ENCODE assay signal across 8 mouse cellular contexts in the genomic region with DNA sequence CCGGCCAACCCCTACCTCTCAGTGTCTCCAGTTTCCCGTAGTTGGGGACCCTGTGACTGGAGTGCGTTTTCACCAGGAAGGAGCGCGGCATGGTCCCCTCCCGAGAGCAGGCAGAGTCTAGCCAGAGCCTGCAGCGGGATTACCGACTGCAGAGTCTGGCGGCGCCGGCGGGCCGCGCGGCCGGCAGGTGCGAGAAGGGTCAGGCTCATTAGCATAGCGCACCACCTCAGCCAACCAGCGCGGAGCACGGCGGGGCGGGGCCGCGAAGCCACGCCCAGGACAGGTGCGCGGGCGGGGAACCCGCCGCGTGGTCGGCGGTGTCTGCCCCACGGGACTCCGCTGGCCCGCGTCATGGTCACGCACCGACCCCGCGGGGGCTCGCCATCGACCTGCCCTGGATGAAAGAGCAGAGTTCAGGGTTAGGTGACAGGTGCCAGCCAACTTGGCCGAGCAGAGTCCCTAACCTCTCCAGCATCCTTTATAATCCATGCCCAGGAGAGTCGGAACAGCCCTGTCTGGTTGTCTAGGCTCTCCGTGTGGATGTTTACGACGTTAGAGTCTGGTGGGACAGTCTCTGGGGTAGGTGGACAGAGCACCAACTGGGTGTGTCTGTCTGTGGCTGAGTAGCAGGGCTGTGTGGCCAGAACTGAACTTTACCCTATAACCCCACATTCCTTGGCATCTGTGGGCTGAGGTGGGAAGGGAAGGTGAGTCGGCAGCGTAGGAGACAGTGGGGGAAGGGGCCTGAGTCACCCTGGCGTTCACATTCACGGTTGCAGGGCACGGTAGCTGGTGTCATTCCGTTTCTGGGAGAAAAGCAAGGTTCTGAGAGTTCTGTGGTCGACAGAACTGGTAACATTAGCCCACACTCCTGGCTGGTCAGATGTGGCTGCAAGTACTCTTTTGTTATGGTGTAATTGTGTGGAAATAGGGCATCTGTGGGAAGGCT. TPM values are rescaled to one million over a fixed set of nuclear protein-coding genes. Genes with fewer than 3 reads are reported as not detected.
A peak's percentile ranks its signal among the peaks of the same experiment; 100 is the strongest.
DNase-seq lines count a peak whose midpoint lies in the region; ATAC-seq and TF ChIP-seq lines count a peak whose summit lies in the region.

A gene (minus strand): TSS at position 210 of the 949 bp plus-strand sequence.

- ATAC-seq in forebrain, embryonic 13.5 days = peak; percentile 38; the same call in 1 of the 2 replicates
- ATAC-seq in hindbrain, embryonic 15.5 days (ENCODE audit: low FRiP score, low read depth) = peak; percentile 75
- peak; percentile 78 for ATAC-seq in liver, embryonic 11.5 days (replicated peaks; ENCODE audit: low FRiP score)

- TF ChIP-seq EP300 in ES-Bruce4 (IDR thresholded peaks at IDR 0.05; ENCODE audit: insufficient read depth, low read depth, low read length) = no peak

- no peak for TF ChIP-seq CTCF in ES-Bruce4 (IDR thresholded peaks at IDR 0.05; ENCODE audit: low read depth, low read length)
- no peak for TF ChIP-seq CTCF in thymus, adult 2 months (IDR thresholded peaks at IDR 0.05; ENCODE audit: borderline replicate concordance, control insufficient read depth, extremely low read depth, insufficient read depth, low read length, poor library complexity)

- peak within 1 kb of the TSS; percentile 71 for H3K4me3 ChIP-seq in ES-Bruce4 (ENCODE audit: low read depth, low read length)
- peak within 1 kb of the TSS; percentile 35 for H3K4me3 ChIP-seq in forebrain, embryonic 13.5 days
- peak within 1 kb of the TSS; percentile 39 for H3K4me3 ChIP-seq in hindbrain, embryonic 15.5 days
- H3K4me3 ChIP-seq in liver, embryonic 11.5 days (ENCODE audit: low read depth, low read length) = peak within 1 kb of the TSS; percentile 40
- peak within 1 kb of the TSS; percentile 45 for H3K4me3 ChIP-seq in thymus, adult 2 months (ENCODE audit: control insufficient read depth, insufficient read depth, low read length)

- no peaks in the 10 kb centered on the region for H3K9me3 ChIP-seq in ES-Bruce4 (replicated peaks; ENCODE audit: control insufficient read depth, insufficient read depth, low read length, poor library complexity, severe bottlenecking)
- H3K9me3 ChIP-seq in forebrain, embryonic 13.5 days (replicated peaks) = no peaks in the 10 kb centered on the region
- no peaks in the 10 kb centered on the region for H3K9me3 ChIP-seq in hindbrain, embryonic 15.5 days
- H3K9me3 ChIP-seq in liver, embryonic 11.5 days (ENCODE audit: control insufficient read depth, low read length) = no peaks in the 10 kb centered on the region

- TF ChIP-seq POLR2A in ES-Bruce4 (IDR thresholded peaks at IDR 0.05; ENCODE audit: insufficient read depth, low read length) = peak; percentile 73
- peak; percentile 43 for TF ChIP-seq POLR2A in thymus, adult 2 months (IDR thresholded peaks at IDR 0.05; ENCODE audit: control insufficient read depth, extremely low read depth, insufficient read depth, low read length, poor library complexity)

- peak within 1 kb of the TSS; percentile 68 for H3K9ac ChIP-seq in ES-Bruce4 (ENCODE audit: low read depth, poor library complexity, severe bottlenecking)
- H3K9ac ChIP-seq in forebrain, embryonic 13.5 days = peak within 1 kb of the TSS; percentile 36
- H3K9ac ChIP-seq in hindbrain, embryonic 15.5 days = peak within 1 kb of the TSS; percentile 37
- no peak within 1 kb of the TSS for H3K9ac ChIP-seq in liver, embryonic 11.5 days (ENCODE audit: low read depth, low read length)

- peak; percentile 66 for DNase-seq in brain, adult 2 months (ENCODE audit: low read depth, low spot score)
- DNase-seq in liver, embryonic 11.5 days (ENCODE audit: low spot score) = peak; percentile 69
- DNase-seq in naive thymus-derived CD4-positive, alpha-beta T cell, adult 2 months (ENCODE audit: low read depth) = peak; percentile 70
- peak; percentile 79 for DNase-seq in thymus, adult 2 months
- no peak for DNase-seq in frontal cortex, postnatal 10 days (ENCODE audit: low spot score in 2 of 2)

- H3K4me1 ChIP-seq in ES-Bruce4 (ENCODE audit: control insufficient read depth, insufficient read depth, low read length) = peaks cover 6% of the 10 kb centered on the region
- peaks cover 11% of the 10 kb centered on the region for H3K4me1 ChIP-seq in forebrain, embryonic 13.5 days
- H3K4me1 ChIP-seq in hindbrain, embryonic 15.5 days (replicated peaks) = peaks cover 12% of the 10 kb centered on the region
- H3K4me1 ChIP-seq in liver, embryonic 11.5 days (replicated peaks; ENCODE audit: control insufficient read depth, insufficient read depth, low read length) = peaks cover 36% of the 10 kb centered on the region
- peaks cover 57% of the 10 kb centered on the region for H3K4me1 ChIP-seq in thymus, adult 2 months (replicated peaks; ENCODE audit: control insufficient read depth, insufficient read depth, low read length)

- no peaks in the 10 kb centered on the region for H3K27me3 ChIP-seq in ES-Bruce4 (ENCODE audit: control insufficient read depth, insufficient read depth, low read length, poor library complexity, severe bottlenecking)
- peaks cover 82% of the 10 kb centered on the region for H3K27me3 ChIP-seq in forebrain, embryonic 13.5 days
- H3K27me3 ChIP-seq in hindbrain, embryonic 15.5 days = peaks cover 46% of the 10 kb centered on the region
- peaks cover 35% of the 10 kb centered on the region for H3K27me3 ChIP-seq in liver, embryonic 11.5 days (replicated peaks; ENCODE audit: control insufficient read depth, insufficient read depth, low read length)
- H3K27me3 ChIP-seq in thymus, adult 2 months (ENCODE audit: control insufficient read depth, insufficient read depth, low read length) = no peaks in the 10 kb centered on the region

- WGBS in forebrain, embryonic 13.5 days = 4% methylated on average over 29 of the region's 56 CpGs
- 2% methylated on average over 56 of the region's 56 CpGs for WGBS in hindbrain, embryonic 15.5 days
- 5% methylated on average over 55 of the region's 56 CpGs for WGBS in liver, embryonic 11.5 days
- WGBS in thymus, adult 2 months = 6% methylated on average over 56 of the region's 56 CpGs

- H3K27ac ChIP-seq in ES-Bruce4 (ENCODE audit: insufficient read depth, low read length) = peak within 1 kb of the TSS; percentile 31; the same call in 1 of the 2 replicates
- H3K27ac ChIP-seq in forebrain, embryonic 13.5 days = no peak within 1 kb of the TSS
- no peak within 1 kb of the TSS for H3K27ac ChIP-seq in hindbrain, embryonic 15.5 days (replicated peaks)
- H3K27ac ChIP-seq in liver, embryonic 11.5 days (ENCODE audit: low read depth, low read length) = no peak within 1 kb of the TSS
- H3K27ac ChIP-seq in thymus, adult 2 months (ENCODE audit: control insufficient read depth, insufficient read depth, low read length) = peak within 1 kb of the TSS; percentile 17; the same call in 1 of the 2 replicates

- 0 out of 2 replicates have a peak, but pooled peaks cover 3% of the 10 kb centered on the region for H3K36me3 ChIP-seq in ES-Bruce4 (ENCODE audit: control insufficient read depth, insufficient read depth, low read length, poor library complexity, severe bottlenecking)
- H3K36me3 ChIP-seq in forebrain, embryonic 13.5 days (ENCODE audit: poor library complexity, severe bottlenecking) = peaks cover 6% of the 10 kb centered on the region
- H3K36me3 ChIP-seq in hindbrain, embryonic 15.5 days = peaks cover 1% of the 10 kb centered on the region; the same call in 1 of the 2 replicates
- H3K36me3 ChIP-seq in liver, embryonic 11.5 days (ENCODE audit: control insufficient read depth, insufficient read depth, low read length) = no peaks in the 10 kb centered on the region
- peaks cover 5% of the 10 kb centered on the region; the same call in 1 of the 2 replicates for H3K36me3 ChIP-seq in thymus, adult 2 months (ENCODE audit: control insufficient read depth, insufficient read depth, low read length)

- H3K4me2 ChIP-seq in forebrain, embryonic 13.5 days = peak within 1 kb of the TSS; percentile 65
- H3K4me2 ChIP-seq in hindbrain, embryonic 15.5 days = peak within 1 kb of the TSS; percentile 73
- H3K4me2 ChIP-seq in liver, embryonic 11.5 days = peak within 1 kb of the TSS; percentile 69

RNA-seq across cellular contexts. Expression of the gene that starts here (rescaled TPM):
- polyA plus RNA-seq in ES-Bruce4 (2011; ENCODE audit: insufficient read depth, insufficient read length, low read depth, missing spikeins) = 10.1 and 10.2 TPM in 2 replicates
- 0.10 TPM in 1 of 2 replicates, not detected in the other for polyA plus RNA-seq in forebrain, embryonic 13.5 days (2015; fragmentation: Nextera tagmentation; extraction: Ambion mirVana)
- polyA plus RNA-seq in hindbrain, embryonic 15.5 days (2015; fragmentation: Nextera tagmentation; extraction: Ambion mirVana) = not detected in 2 replicates
- polyA plus RNA-seq in liver, embryonic 11.5 days (2014; fragmentation: Nextera tagmentation; extraction: Ambion mirVana) = 0.23 and 0.29 TPM in 2 replicates
- polyA plus RNA-seq in thymus, adult 2 months (2012; rRNA removed) = 47.1 and 51.1 TPM in 2 replicates

Comparison
In these comparisons a context has a peak if more than half of its experiments do, and no peak if none do; other contexts are left out.
1. Peak in ATAC-seq, H3K4me3 ChIP-seq, H3K9ac ChIP-seq and H3K4me2 ChIP-seq in forebrain, embryonic 13.5 days; RNA of the gene not detected or under 1 TPM.
2. Peak in ATAC-seq, H3K4me3 ChIP-seq, H3K9ac ChIP-seq and H3K4me2 ChIP-seq in hindbrain, embryonic 15.5 days; RNA of the gene not detected or under 1 TPM.
3. Peak in DNase-seq, ATAC-seq, H3K4me3 ChIP-seq and H3K4me2 ChIP-seq in liver, embryonic 11.5 days; RNA of the gene not detected or under 1 TPM.
4. H3K27ac ChIP-seq: peak in ES-Bruce4 (single experiment) and thymus, adult 2 months (single experiment); none in forebrain, embryonic 13.5 days (single experiment), hindbrain, embryonic 15.5 days (single experiment) and liver, embryonic 11.5 days (single experiment).
5. DNase-seq: peak in brain, adult 2 months (single experiment), naive thymus-derived CD4-positive, alpha-beta T cell, adult 2 months (single experiment) and thymus, adult 2 months (single experiment); none in frontal cortex, postnatal 10 days (0 of 2).
6. Peak in every context shown above with its lines, with median percentiles within 50 percentile points of each other: H3K4me3 ChIP-seq, ATAC-seq and H3K4me2 ChIP-seq.